Mouse (Mus musculus): ENCODE data around the gene Lingo1.

Gene Lingo1

GRCm38 (mm10) chr9:56727703-56728684, 68.3 kb downstream of the Lingo1 start:
- DNase-seq (ENCODE audit: low spot score in 2 of 2), result peak; percentile 54 to 57

- DNase-seq (ENCODE audit: low spot score in 2 of 2), result peak in 1 of 2 experiments; percentile 68
These were observed 70.5 kb downstream of the Lingo1 start for GRCm38 (mm10) chr9:56725814-56726213.

GRCm38 (mm10) chr9:56722089-56722825, 74.0 kb downstream of the Lingo1 start:
- DNase-seq (ENCODE audit: low spot score in 2 of 2), result no peak

GRCm38 (mm10) chr9:56718984-56719383, 77.3 kb downstream of the Lingo1 start:
- DNase-seq (ENCODE audit: low spot score in 2 of 2), result no peak

GRCm38 (mm10) chr9:56716565-56716964, 79.7 kb downstream of the Lingo1 start:
- DNase-seq (ENCODE audit: low spot score in 2 of 2), result no peak

GRCm38 (mm10) chr9:56716066-56716465, 80.2 kb downstream of the Lingo1 start:
- DNase-seq (ENCODE audit: low spot score in 2 of 2), result no peak

GRCm38 (mm10) chr9:56714391-56714790, 81.9 kb downstream of the Lingo1 start:
- no peak for DNase-seq (ENCODE audit: low spot score in 2 of 2)

- DNase-seq (ENCODE audit: low spot score in 2 of 2), result peak; percentile 81 to 89
These were observed 83.5 kb downstream of the Lingo1 start for GRCm38 (mm10) chr9:56712667-56713369.

GRCm38 (mm10) chr9:56710958-56711357, 85.3 kb downstream of the Lingo1 start:
- no peak for DNase-seq (ENCODE audit: low spot score in 2 of 2)

GRCm38 (mm10) chr9:56706482-56707085, 89.7 kb downstream of the Lingo1 start:
- no peak for DNase-seq (ENCODE audit: low spot score in 2 of 2)

GRCm38 (mm10) chr9:56701394-56701793, 94.9 kb downstream of the Lingo1 start:
- DNase-seq (ENCODE audit: low spot score in 2 of 2), result peak in 1 of 2 experiments; percentile 41

GRCm38 (mm10) chr9:56700866-56701265, 95.4 kb downstream of the Lingo1 start:
- no peak for DNase-seq (ENCODE audit: low spot score in 2 of 2)

GRCm38 (mm10) chr9:56698715-56699370, 97.4 kb downstream of the Lingo1 start:
- DNase-seq (ENCODE audit: low spot score in 2 of 2), result no peak

GRCm38 (mm10) chr9:56694079-56694478, 102.2 kb downstream of the Lingo1 start:
- no peak for DNase-seq (ENCODE audit: low spot score in 2 of 2)

GRCm38 (mm10) chr9:56691226-56691625, 105.0 kb downstream of the Lingo1 start:
- no peak for DNase-seq (ENCODE audit: low spot score in 2 of 2)

- DNase-seq (ENCODE audit: low spot score in 2 of 2), result no peak
These were observed 105.6 kb downstream of the Lingo1 start for GRCm38 (mm10) chr9:56690679-56691078.

- no peak for DNase-seq (ENCODE audit: low spot score in 2 of 2)
These were observed 108.8 kb downstream of the Lingo1 start for GRCm38 (mm10) chr9:56687490-56687889.

GRCm38 (mm10) chr9:56687145-56687477, 109.2 kb downstream of the Lingo1 start:
- DNase-seq (ENCODE audit: low spot score in 2 of 2), result no peak

GRCm38 (mm10) chr9:56686339-56687144, 109.7 kb downstream of the Lingo1 start:
- peak; percentile 51 to 67 for DNase-seq (ENCODE audit: low spot score in 2 of 2)

- no peak for DNase-seq (ENCODE audit: low spot score in 2 of 2)
These were observed 113.4 kb downstream of the Lingo1 start for GRCm38 (mm10) chr9:56682826-56683225.

Measured in frontal cortex, postnatal 14 days (tissue).